Mouse (Mus musculus) brain, embryonic 14.5 days (tissue): ENCODE results near the gene Gm5127.

ENCODE experiments used
- CTCF ChIP-seq: fragments of 200-500 bp; IDR thresholded peaks from 2 replicates; pipeline ENCODE4 v1.5.1; 2012; ENCODE audit warnings: inconsistent platforms, mild to moderate bottlenecking, moderate library complexity, borderline replicate concordance; ENCODE audit not compliant: insufficient read depth, insufficient read length; ENCODE audit errors: extremely low read depth
- POLR2A ChIP-seq: fragments of 200-500 bp; IDR thresholded peaks from 2 replicates; pipeline ENCODE4 v1.6.1; 2012; ENCODE audit warnings: mild to moderate bottlenecking, inconsistent platforms, borderline replicate concordance; ENCODE audit not compliant: poor library complexity, insufficient read depth, insufficient read length, severe bottlenecking; ENCODE audit errors: extremely low read depth

- TF ChIP-seq CTCF (no peak), POLR2A (no peak)
Measured at GRCm38 (mm10) chrX:106704590-106704989, 121.6 kb downstream of the Gm5127 start.
